Mouse (Mus musculus): ENCODE results near the gene Ccnl2. TPM values are rescaled to one million over a fixed set of nuclear protein-coding genes. Genes with fewer than 3 reads are reported as not detected.
A peak's percentile ranks its signal among the peaks of the same experiment; 100 is the strongest.

The Ccnl2 gene
- 131 and 150 TPM in 2 replicates for polyA plus RNA-seq (2016; fragmentation: Nextera tagmentation; extraction: Ambion mirVana)

- peak within 1 kb of the TSS; percentile 97 for H3K4me3 ChIP-seq
- under 1% methylated on average over 50 of the region's 60 CpGs for WGBS
- H3K9me3 ChIP-seq, result no peaks in the 10 kb centered on the region
- H3K36me3 ChIP-seq, result peaks cover 78% of the 10 kb centered on the region
- DNase-seq (ENCODE audit: low spot score), result peak; percentile 99
- peak within 1 kb of the TSS; percentile 97 for H3K27ac ChIP-seq
- no peaks in the 10 kb centered on the region for H3K27me3 ChIP-seq (ENCODE audit: insufficient read depth, poor library complexity, severe bottlenecking)
- peaks cover 20% of the 10 kb centered on the region for H3K4me1 ChIP-seq
These were observed at the start of gene Ccnl2 for GRCm38 (mm10) chr4:155811929-155812664. Ccnl2 (plus strand) TSS chr4:155812489.

GRCm38 (mm10) chr4:155769496-155769879 is 42.8 kb upstream of the Ccnl2 start:
- H3K27me3 ChIP-seq (ENCODE audit: insufficient read depth, poor library complexity, severe bottlenecking), result peaks cover 40% of the 10 kb centered on the region
- H3K27ac ChIP-seq, result peak overlapping the region; percentile 92
- DNase-seq (ENCODE audit: low spot score), result no peak
- peaks cover 23% of the 10 kb centered on the region for H3K4me1 ChIP-seq
- 59% methylated on average over 5 of the region's 5 CpGs for WGBS
- H3K36me3 ChIP-seq, result no peaks in the 10 kb centered on the region
- no peaks in the 10 kb centered on the region for H3K9me3 ChIP-seq
- peak overlapping the region; percentile 66 for H3K4me3 ChIP-seq

GRCm38 (mm10) chr4:155769880-155770512 is 42.3 kb upstream of the Ccnl2 start:
- Histone ChIP-seq H3K27ac (peak overlapping the region; percentile 92), H3K27me3 (ENCODE audit: insufficient read depth, poor library complexity, severe bottlenecking) (peaks cover 46% of the 10 kb centered on the region), H3K36me3 (no peaks in the 10 kb centered on the region)

GRCm38 (mm10) chr4:155770626-155771025 is 41.7 kb upstream of the Ccnl2 start:
- H3K27ac ChIP-seq, result peak overlapping the region; percentile 92
- H3K4me1 ChIP-seq, result peaks cover 35% of the 10 kb centered on the region
- H3K9me3 ChIP-seq, result no peaks in the 10 kb centered on the region
- peak overlapping the region; percentile 66 for H3K4me3 ChIP-seq
- WGBS, result 43% methylated on average over 24 of the region's 24 CpGs
- peaks cover 52% of the 10 kb centered on the region for H3K27me3 ChIP-seq (ENCODE audit: insufficient read depth, poor library complexity, severe bottlenecking)
- DNase-seq (ENCODE audit: low spot score), result no peak
- no peaks in the 10 kb centered on the region for H3K36me3 ChIP-seq

More at GRCm38 (mm10) chr4:155769880-155770512, 42.3 kb upstream of the Ccnl2 start:
- Histone ChIP-seq H3K9me3 (no peaks in the 10 kb centered on the region), H3K4me1 (peaks cover 29% of the 10 kb centered on the region), H3K4me3 (peak overlapping the region; percentile 66)
- WGBS, result 0% methylated on average over 39 of the region's 39 CpGs
- peak; percentile 94 for DNase-seq (ENCODE audit: low spot score)

GRCm38 (mm10) chr4:155771706-155772105 is 40.6 kb upstream of the Ccnl2 start:
- Histone ChIP-seq H3K4me1 (peaks cover 42% of the 10 kb centered on the region), H3K27me3 (ENCODE audit: insufficient read depth, poor library complexity, severe bottlenecking) (peaks cover 56% of the 10 kb centered on the region), H3K27ac (no peak overlapping the region), H3K4me3 (no peak overlapping the region), H3K9me3 (no peaks in the 10 kb centered on the region), H3K36me3 (no peaks in the 10 kb centered on the region)
- 73% methylated on average over 2 of the region's 2 CpGs for WGBS
- no peak for DNase-seq (ENCODE audit: low spot score)

GRCm38 (mm10) chr4:155772786-155773185 is 39.5 kb upstream of the Ccnl2 start:
- H3K4me1 ChIP-seq, result peaks cover 50% of the 10 kb centered on the region
- WGBS, result 76% methylated on average over 13 of the region's 13 CpGs
- H3K27me3 ChIP-seq (ENCODE audit: insufficient read depth, poor library complexity, severe bottlenecking), result peaks cover 56% of the 10 kb centered on the region

GRCm38 (mm10) chr4:155773335-155774078 is 38.8 kb upstream of the Ccnl2 start:
- peaks cover 56% of the 10 kb centered on the region for H3K27me3 ChIP-seq (ENCODE audit: insufficient read depth, poor library complexity, severe bottlenecking)
- 41% methylated on average over 5 of the region's 5 CpGs for WGBS
- peak overlapping the region; percentile 64; the same call in 1 of the 2 replicates for H3K27ac ChIP-seq
- H3K36me3 ChIP-seq, result no peaks in the 10 kb centered on the region
- DNase-seq (ENCODE audit: low spot score), result no peak
- no peaks in the 10 kb centered on the region for H3K9me3 ChIP-seq
- H3K4me3 ChIP-seq, result peak overlapping the region; percentile 59
- peaks cover 52% of the 10 kb centered on the region for H3K4me1 ChIP-seq

More at GRCm38 (mm10) chr4:155772786-155773185, 39.5 kb upstream of the Ccnl2 start:
- Histone ChIP-seq H3K4me3 (no peak overlapping the region), H3K27ac (no peak overlapping the region), H3K9me3 (no peaks in the 10 kb centered on the region), H3K36me3 (no peaks in the 10 kb centered on the region)
- DNase-seq (ENCODE audit: low spot score), result no peak

GRCm38 (mm10) chr4:155774280-155774754 is 38.0 kb upstream of the Ccnl2 start, which contains the start of gene Vwa1:
Vwa1 (minus strand) TSS chr4:155774698.
- Histone ChIP-seq H3K4me3 (peak within 1 kb of the TSS; percentile 59), H3K4me1 (peaks cover 52% of the 10 kb centered on the region), H3K36me3 (no peaks in the 10 kb centered on the region), H3K9me3 (no peaks in the 10 kb centered on the region), H3K27me3 (ENCODE audit: insufficient read depth, poor library complexity, severe bottlenecking) (peaks cover 56% of the 10 kb centered on the region), H3K27ac (peak within 1 kb of the TSS; percentile 64)
- 3% methylated on average over 35 of the region's 35 CpGs for WGBS
- DNase-seq (ENCODE audit: low spot score), result peak; percentile 94

GRCm38 (mm10) chr4:155774971-155775740 is 37.1 kb upstream of the Ccnl2 start:
- H3K9me3 ChIP-seq, result no peaks in the 10 kb centered on the region
- H3K27me3 ChIP-seq (ENCODE audit: insufficient read depth, poor library complexity, severe bottlenecking), result peaks cover 56% of the 10 kb centered on the region
- no peaks in the 10 kb centered on the region for H3K36me3 ChIP-seq
- WGBS, result 52% methylated on average over 9 of the region's 9 CpGs
- DNase-seq (ENCODE audit: low spot score), result no peak
- peaks cover 48% of the 10 kb centered on the region for H3K4me1 ChIP-seq
- peak overlapping the region; percentile 59; the same call in 1 of the 2 replicates for H3K27ac ChIP-seq
- H3K4me3 ChIP-seq, result peak overlapping the region; percentile 59; the same call in 1 of the 2 replicates

GRCm38 (mm10) chr4:155775855-155776254 is 36.4 kb upstream of the Ccnl2 start:
- Histone ChIP-seq H3K36me3 (no peaks in the 10 kb centered on the region), H3K27ac (peak overlapping the region; percentile 30; the same call in 1 of the 2 replicates), H3K9me3 (no peaks in the 10 kb centered on the region), H3K4me1 (peaks cover 44% of the 10 kb centered on the region), H3K27me3 (ENCODE audit: insufficient read depth, poor library complexity, severe bottlenecking) (peaks cover 52% of the 10 kb centered on the region), H3K4me3 (no peak overlapping the region)
- no peak for DNase-seq (ENCODE audit: low spot score)
- WGBS, result 74% methylated on average over 3 of the region's 3 CpGs

- WGBS, result 42% methylated on average over 2 of the region's 2 CpGs
- no peak for DNase-seq (ENCODE audit: low spot score)
- H3K27me3 ChIP-seq (ENCODE audit: insufficient read depth, poor library complexity, severe bottlenecking), result peaks cover 42% of the 10 kb centered on the region
- H3K27ac ChIP-seq, result no peak overlapping the region
- H3K4me1 ChIP-seq, result peaks cover 47% of the 10 kb centered on the region
- no peak overlapping the region for H3K4me3 ChIP-seq
- no peaks in the 10 kb centered on the region for H3K36me3 ChIP-seq
- no peaks in the 10 kb centered on the region for H3K9me3 ChIP-seq
These were observed 35.5 kb upstream of the Ccnl2 start for GRCm38 (mm10) chr4:155776704-155777335.
